Mouse (Mus musculus) brain, embryonic 14.5 days (tissue): ENCODE results near the gene Plekha6.
"Not testable (repeated sequence)": the region's sequence is repeated elsewhere in the genome, so short reads cannot be mapped to it uniquely, and the experiment has no call there.

Experiments
- CTCF ChIP-seq: fragments of 200-500 bp; IDR thresholded peaks from 2 replicates; pipeline ENCODE4 v1.5.1; 2012; ENCODE audit warnings: inconsistent platforms, mild to moderate bottlenecking, moderate library complexity, borderline replicate concordance; ENCODE audit not compliant: insufficient read depth, insufficient read length; ENCODE audit errors: extremely low read depth
- POLR2A ChIP-seq: fragments of 200-500 bp; IDR thresholded peaks from 2 replicates; pipeline ENCODE4 v1.6.1; 2012; ENCODE audit warnings: mild to moderate bottlenecking, inconsistent platforms, borderline replicate concordance; ENCODE audit not compliant: poor library complexity, insufficient read depth, insufficient read length, severe bottlenecking; ENCODE audit errors: extremely low read depth

DNA sequence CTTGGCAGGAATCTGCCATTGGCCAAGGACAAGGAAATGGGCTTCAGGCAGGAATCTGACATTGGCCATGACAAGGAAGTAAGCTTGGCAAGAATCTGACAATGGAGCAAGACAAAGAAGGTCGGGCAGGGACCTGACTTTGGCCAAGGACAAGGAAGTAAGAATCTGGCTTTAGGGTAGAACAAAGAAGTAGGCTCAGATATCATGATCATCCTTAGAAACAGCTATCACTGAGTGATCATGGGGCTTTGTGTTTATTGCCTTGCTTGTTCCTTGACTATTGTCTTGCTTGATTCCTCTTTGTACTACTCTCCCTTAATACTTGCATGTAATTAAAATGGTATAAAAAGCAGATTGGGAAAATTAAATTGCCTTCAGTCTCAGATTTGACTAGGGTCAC is 176.4 kb downstream of the Plekha6 start:
- not testable (repeated sequence) for TF ChIP-seq POLR2A, CTCF
